Mouse (Mus musculus) frontal cortex, postnatal 36 days (tissue): Measurements from ENCODE around the gene Pacs1.

Experiments used
- DNase-seq, 2 experiments: peaks; one replicate each; pipeline ENCODE4 v3.0.0; 2022; ENCODE audit warnings: low spot score in 2 of 2

Gene Pacs1

GRCm38 (mm10) chr19:5097521-5098362, 175.2 kb downstream of the Pacs1 start:
- DNase-seq: no peak

GRCm38 (mm10) chr19:5095887-5096474, 176.9 kb downstream of the Pacs1 start:
- no peak for DNase-seq

DNA sequence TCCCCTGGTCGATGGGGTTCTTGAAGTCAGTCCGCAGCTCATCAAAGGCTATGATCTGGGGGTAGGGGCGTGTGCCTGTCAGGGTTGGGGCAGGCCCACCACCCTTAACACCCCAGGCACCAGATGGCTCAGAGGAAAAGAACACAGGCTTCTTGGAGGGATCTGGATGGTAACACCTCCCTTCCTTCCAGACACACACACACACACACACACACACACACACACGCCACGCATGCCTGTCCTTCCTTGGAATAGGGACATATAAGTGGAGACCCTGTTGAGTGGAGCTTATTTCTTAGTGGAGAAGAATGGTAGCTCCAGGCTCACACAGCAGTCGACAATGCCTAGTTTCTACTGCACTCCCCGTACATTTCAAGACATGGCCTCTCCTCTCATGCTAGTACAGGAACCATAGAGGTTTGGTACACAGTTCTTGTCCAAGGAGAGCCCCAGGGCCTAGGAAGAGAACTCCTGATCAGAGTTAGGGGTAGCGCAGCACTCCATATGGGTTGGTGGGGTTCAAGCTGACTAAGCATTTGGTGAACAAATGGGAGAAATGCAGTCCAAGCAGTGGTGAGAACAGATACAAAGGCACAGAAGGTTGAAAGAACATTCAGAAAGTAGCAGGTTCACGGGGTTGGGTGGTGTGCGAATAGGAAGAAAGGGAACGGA, 178.0 kb downstream of the Pacs1 start:
- DNase-seq: peak in 1 of 2 experiments; percentile 45

DNA sequence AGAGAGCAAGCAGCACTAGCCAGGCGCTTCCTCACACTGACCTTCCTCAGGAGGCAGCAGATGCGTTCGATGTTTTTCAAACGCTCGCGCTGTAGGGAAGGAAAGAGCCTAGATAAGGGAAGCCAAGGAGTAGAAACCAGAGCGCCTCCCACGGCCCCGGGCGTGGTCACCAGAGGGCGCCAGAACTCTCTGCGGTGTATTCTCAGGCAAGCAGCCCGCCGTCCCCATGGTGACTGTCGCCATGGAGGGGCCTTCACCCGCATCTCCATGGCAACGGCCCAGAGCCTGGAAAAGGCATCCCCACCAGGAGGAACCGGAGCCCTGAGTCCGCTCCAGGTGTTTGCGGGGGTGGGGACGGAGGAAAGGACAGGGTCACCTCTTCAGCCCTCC, 178.7 kb downstream of the Pacs1 start:
- peak; percentile 97 to 98 for DNase-seq

DNA sequence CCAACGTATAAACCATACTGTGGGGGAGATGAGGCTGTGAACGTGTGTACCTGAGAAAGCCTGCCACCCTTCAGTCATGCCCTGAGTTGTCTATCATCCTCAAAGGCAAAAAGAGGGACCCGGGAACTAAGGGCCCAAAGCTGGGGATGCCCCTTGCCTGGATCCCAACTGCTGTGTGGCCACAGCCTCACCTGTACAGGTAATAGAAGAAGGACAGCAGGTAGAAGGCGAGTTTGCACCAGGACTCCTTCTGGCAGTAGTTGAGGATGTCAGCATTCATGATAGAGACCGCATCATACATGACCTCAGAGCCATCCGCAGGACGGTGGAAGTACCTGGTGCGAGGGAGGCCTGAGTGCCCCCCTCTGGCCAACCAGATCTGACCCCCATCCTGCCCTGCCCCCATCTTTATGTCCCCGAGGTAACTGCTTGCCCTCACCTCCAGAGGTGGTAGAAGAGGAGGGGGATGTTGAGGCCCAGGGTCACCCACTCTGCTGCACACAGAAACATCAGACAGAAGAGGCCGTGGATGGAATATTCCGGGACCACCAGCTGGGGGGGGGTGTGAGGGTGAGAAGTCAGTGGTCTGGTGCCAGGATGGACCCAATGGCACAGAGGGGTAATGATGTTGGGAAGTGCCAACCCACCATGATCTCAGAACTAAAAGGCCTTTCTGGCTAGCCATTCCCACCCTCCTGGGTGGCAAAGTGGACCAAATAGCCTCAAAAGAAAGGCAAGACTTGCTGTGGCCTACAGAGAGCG, 179.3 kb downstream of the Pacs1 start:
- no peak for DNase-seq

GRCm38 (mm10) chr19:5092083-5092482, 180.8 kb downstream of the Pacs1 start:
- no peak for DNase-seq

- no peak for DNase-seq
These were observed 183.6 kb downstream of the Pacs1 start for GRCm38 (mm10) chr19:5089324-5089723.

DNA sequence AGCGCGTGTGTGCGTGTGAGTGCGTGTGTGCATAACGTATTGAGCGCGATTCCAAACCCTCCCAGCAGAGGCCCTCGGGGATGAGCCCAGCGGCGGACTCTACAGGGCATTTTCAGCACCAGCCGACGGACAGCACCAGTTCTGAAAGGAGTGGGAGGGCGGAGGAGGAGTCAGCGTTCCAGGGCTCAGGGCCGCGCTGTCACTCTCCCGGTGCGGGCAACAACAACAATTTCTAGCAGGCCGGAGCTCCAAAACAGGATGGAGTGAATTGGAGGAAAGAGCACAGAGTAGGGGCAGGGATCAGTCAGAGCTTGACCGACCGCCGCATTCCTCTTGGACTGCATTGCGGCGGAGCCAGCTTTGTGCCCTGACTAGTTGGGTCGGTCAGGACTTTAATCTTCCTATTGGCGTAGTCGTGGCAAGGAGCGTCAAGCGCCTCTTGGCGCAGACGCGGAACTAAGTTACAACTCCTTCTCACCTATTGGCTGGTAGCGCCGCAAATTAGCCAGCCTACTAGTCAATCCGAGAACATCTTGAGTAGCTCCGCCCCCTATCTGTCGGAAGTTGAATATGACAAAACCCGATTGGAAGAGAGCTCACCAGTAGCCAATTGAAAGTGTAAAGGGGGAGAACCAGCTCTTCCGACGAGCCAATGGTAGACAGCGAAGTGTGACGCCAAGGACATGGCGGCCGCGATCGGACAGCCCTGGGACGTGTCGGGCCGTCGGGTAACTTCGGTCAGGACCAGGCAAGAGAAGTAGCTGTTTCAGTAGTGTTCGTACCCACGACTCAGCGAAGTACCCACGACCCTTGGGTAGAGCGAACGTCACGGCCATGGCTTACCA, 184.8 kb downstream of the Pacs1 start, which contains the start of gene Yif1a:
Gene Yif1a (plus strand): TSS at position 655 of the 845 bp plus-strand sequence.
- peak; percentile 92 to 98 for DNase-seq

- DNase-seq: peak in 1 of 2 experiments; percentile 3
These were observed 186.4 kb downstream of the Pacs1 start for GRCm38 (mm10) chr19:5086533-5086932.

GRCm38 (mm10) chr19:5085145-5085863, 187.6 kb downstream of the Pacs1 start, which contains the start of gene Tmem151a:
TSS of gene Tmem151a (minus strand) at chr19:5085531.
- peak in 1 of 2 experiments; percentile 65 for DNase-seq

- DNase-seq: no peak
These were observed 188.1 kb downstream of the Pacs1 start for GRCm38 (mm10) chr19:5084834-5085144.

GRCm38 (mm10) chr19:5083961-5084833, 188.7 kb downstream of the Pacs1 start:
- no peak for DNase-seq
